Mouse (Mus musculus): ENCODE measurements at regions not wholly inside any gene's neighbourhood (a gene's known extent, or its start where the extent isn't known, plus 50 kb on each side); places are given as distances from the start of the nearest gene placed in this dataset.

DNA sequence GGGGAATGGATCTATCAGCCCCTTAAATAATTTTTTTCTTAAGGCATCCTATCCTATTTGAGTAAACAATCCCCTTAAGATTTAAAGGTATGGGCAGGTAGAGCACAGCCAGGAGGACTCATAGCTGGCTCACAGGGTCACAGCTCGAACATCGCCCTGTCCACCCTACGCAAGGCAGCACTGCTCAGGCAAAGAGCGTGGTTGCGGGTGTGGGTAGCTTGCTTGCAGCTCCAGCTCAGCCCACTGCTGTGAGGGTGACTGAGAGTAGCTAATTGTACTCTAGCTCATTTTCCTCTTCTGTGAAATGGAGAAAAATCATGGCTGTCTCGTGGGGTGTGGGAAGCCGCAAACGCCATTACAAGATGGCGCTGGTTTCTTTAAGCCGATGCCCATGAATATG is 350.1 kb upstream of the Jmjd1c start:
- no peak overlapping the region for H3K4me3 ChIP-seq (ENCODE audit: low read depth, low read length)
- H3K4me1 ChIP-seq (ENCODE audit: control insufficient read depth, insufficient read depth, low read length), result no peaks in the 10 kb centered on the region
- no peaks in the 10 kb centered on the region for H3K36me3 ChIP-seq (ENCODE audit: control insufficient read depth, insufficient read depth, low read length)
- H3K27ac ChIP-seq (ENCODE audit: low read depth, low read length), result no peak overlapping the region
- H3K27me3 ChIP-seq (replicated peaks; ENCODE audit: control insufficient read depth, insufficient read depth, low read length), result no peaks in the 10 kb centered on the region
- no peak for DNase-seq (ENCODE audit: low spot score)
- H3K9me3 ChIP-seq (replicated peaks; ENCODE audit: control insufficient read depth, low read length), result no peaks in the 10 kb centered on the region
- WGBS, result 97% methylated on average over 10 of the region's 10 CpGs
- no peak overlapping the region for H3K9ac ChIP-seq (ENCODE audit: low read length)
- no peak overlapping the region for H3K4me2 ChIP-seq (ENCODE audit: low read length)
- no peak for ATAC-seq

DNA sequence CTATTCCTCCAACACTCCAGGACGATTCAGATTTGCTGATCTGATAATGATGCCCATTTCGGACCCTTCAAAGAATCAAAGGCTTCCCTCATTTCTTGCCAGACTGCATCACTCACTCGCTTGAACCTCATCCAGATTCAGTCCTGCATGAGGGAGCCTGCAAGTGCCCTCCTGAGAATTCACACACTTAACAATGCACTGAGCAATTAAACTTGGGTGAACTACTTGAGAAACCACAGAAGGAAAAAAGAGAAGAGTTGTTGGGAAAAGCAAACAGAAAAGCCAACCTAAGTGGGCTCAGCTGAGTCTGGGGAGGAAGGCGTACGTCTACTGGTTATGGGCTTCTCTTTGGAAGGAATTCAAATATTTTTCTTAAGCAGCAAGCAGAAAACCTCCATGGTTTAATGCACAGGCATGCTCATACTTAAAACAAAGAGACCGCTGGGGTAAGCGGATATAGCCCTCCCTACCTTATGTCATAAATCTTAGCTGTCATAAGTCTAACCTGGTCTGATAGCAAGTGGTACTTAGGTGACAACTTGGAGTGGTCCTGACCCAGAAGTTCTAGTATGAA is 343.6 kb upstream of the Jmjd1c start:
- Histone ChIP-seq H3K27me3 (replicated peaks; ENCODE audit: control insufficient read depth, insufficient read depth, low read length) (no peaks in the 10 kb centered on the region), H3K36me3 (ENCODE audit: control insufficient read depth, insufficient read depth, low read length) (no peaks in the 10 kb centered on the region), H3K27ac (ENCODE audit: low read depth, low read length) (no peak overlapping the region), H3K4me3 (ENCODE audit: low read depth, low read length) (no peak overlapping the region), H3K9ac (ENCODE audit: low read length) (no peak overlapping the region), H3K4me1 (ENCODE audit: control insufficient read depth, insufficient read depth, low read length) (no peaks in the 10 kb centered on the region), H3K4me2 (ENCODE audit: low read length) (no peak overlapping the region), H3K9me3 (replicated peaks; ENCODE audit: control insufficient read depth, low read length) (no peaks in the 10 kb centered on the region)
- WGBS, result 86% methylated on average over 7 of the region's 7 CpGs
- DNase-seq (ENCODE audit: low spot score) (no peak), ATAC-seq (no peak)

DNA sequence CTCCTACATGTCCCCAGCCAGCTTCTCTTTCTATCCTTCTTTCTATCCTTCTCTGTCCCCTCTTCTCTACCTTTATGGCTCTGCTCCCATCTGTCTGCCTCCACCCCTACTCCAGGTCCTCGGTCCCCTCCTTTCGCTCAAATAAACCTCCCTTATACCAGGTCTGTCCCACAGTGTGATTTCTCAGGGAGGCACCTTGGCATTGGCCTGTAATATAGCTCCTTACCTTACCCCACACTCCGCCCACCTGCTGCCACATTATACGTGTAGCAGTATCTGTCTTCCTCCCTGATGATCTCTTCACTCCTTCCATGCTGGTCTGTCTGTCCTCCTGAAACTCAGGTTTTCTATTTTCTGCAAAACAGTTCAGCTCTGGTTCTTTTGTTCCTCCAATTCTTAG is 339.1 kb upstream of the Jmjd1c start:
- DNase-seq (ENCODE audit: low spot score) (no peak), ATAC-seq (no peak)
- Histone ChIP-seq H3K27ac (ENCODE audit: low read depth, low read length) (no peak overlapping the region), H3K4me3 (ENCODE audit: low read depth, low read length) (no peak overlapping the region), H3K36me3 (ENCODE audit: control insufficient read depth, insufficient read depth, low read length) (no peaks in the 10 kb centered on the region), H3K9ac (ENCODE audit: low read length) (no peak overlapping the region), H3K4me1 (ENCODE audit: control insufficient read depth, insufficient read depth, low read length) (no peaks in the 10 kb centered on the region), H3K9me3 (replicated peaks; ENCODE audit: control insufficient read depth, low read length) (no peaks in the 10 kb centered on the region), H3K27me3 (replicated peaks; ENCODE audit: control insufficient read depth, insufficient read depth, low read length) (no peaks in the 10 kb centered on the region), H3K4me2 (ENCODE audit: low read length) (no peak overlapping the region)
- WGBS, result 89% methylated on average over 4 of the region's 4 CpGs

DNA sequence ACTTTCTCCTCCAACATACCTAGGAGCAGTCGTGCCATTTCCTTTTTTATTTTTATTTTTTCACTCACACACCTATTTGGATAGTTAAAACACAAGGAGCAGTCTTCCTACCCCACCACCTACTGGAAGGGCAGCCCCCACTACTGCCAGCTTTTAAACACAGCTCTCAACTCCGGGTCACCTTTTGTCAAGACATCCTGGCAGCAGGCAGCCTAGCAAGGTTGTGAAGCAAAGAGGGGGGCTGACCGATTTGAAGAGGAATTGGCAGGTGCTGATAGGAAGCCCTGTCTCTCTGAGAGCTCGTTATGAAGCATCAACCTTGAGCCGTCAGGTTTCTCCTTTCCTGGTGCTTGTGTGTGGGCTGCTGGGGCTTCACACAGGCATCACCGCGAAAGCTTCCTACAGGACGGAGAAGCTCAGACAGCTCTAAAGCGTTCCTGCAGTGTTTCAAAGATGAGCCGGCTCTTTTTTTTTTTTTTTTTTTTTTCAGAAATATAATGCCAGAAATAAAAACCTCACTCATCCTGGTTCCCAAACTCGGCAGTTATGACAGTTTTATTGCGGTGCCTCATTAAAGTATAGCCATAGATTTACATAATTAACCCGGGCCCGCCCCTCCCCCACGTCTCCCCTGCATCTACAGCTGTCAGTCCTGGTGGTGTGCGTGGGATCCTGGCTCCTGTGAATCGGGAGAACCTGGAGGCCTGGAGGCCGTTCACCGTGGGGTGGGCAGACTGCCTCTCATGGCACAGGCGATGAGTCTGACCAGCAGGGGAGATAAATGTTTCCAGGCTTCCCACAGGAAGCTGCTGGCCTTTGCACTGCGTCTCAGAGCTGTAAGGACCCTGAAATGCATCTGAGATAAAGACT is 325.5 kb upstream of the Jmjd1c start:
- Histone ChIP-seq H3K4me3 (ENCODE audit: low read depth, low read length) (no peak overlapping the region), H3K9me3 (replicated peaks; ENCODE audit: control insufficient read depth, low read length) (0 out of 2 replicates have a peak, but pooled peaks cover 3% of the 10 kb centered on the region), H3K4me2 (ENCODE audit: low read length) (peak overlapping the region; percentile 28; the same call in 1 of the 2 replicates), H3K4me1 (ENCODE audit: control insufficient read depth, insufficient read depth, low read length) (no peaks in the 10 kb centered on the region), H3K9ac (ENCODE audit: low read length) (no peak overlapping the region), H3K27me3 (replicated peaks; ENCODE audit: control insufficient read depth, insufficient read depth, low read length) (no peaks in the 10 kb centered on the region), H3K27ac (ENCODE audit: low read depth, low read length) (no peak overlapping the region), H3K36me3 (ENCODE audit: control insufficient read depth, insufficient read depth, low read length) (no peaks in the 10 kb centered on the region)
- ATAC-seq (peak; percentile 58; the same call in 1 of the 2 replicates), DNase-seq (ENCODE audit: low spot score) (peak; percentile 26)
- 42% methylated on average over 21 of the region's 21 CpGs for WGBS

DNA sequence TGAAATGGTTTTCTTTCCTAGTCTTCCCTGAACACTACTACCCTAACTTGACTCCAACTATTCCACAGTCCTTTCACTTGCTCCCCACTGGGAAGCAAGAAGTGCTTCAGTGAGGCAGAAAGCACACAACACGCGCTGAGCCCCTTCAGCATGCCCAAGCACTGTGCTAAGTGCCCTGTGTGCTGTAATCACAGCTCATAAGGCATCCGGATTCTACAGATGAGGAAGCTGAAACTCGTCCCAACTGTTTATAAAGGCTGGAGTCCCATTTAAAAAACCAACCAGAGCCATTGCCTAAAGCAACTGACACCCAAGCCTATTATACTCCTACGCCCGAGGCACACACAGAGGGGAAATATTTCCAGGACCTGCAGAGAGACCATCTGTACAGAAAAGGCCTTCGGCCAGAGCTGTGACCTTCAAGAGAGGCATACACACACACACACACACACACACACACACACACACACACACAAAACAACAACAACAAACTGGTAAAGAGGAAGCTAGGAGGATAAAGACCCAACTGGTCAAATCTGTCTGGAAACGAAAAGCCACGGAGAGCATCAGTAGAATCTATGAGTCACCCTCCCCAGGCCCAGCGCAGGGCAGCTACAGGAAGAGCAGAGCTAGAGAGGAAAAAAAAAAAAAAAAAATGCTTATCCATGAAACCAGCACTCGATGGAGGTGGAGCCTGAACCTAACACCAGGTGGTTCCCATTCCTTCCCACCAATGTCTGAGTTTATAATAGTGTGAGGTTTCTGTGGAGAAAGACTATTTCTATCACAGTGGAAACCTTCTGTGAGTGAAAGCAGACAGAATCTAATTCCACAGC is 315.4 kb upstream of the Jmjd1c start:
- 86% methylated on average over 11 of the region's 11 CpGs for WGBS
- no peak for ATAC-seq
- H3K27ac ChIP-seq (ENCODE audit: low read depth, low read length), result no peak overlapping the region
- no peaks in the 10 kb centered on the region for H3K9me3 ChIP-seq (replicated peaks; ENCODE audit: control insufficient read depth, low read length)
- no peaks in the 10 kb centered on the region for H3K36me3 ChIP-seq (ENCODE audit: control insufficient read depth, insufficient read depth, low read length)
- no peaks in the 10 kb centered on the region for H3K27me3 ChIP-seq (replicated peaks; ENCODE audit: control insufficient read depth, insufficient read depth, low read length)
- no peak for DNase-seq (ENCODE audit: low spot score)
- no peak overlapping the region for H3K9ac ChIP-seq (ENCODE audit: low read length)
- H3K4me1 ChIP-seq (ENCODE audit: control insufficient read depth, insufficient read depth, low read length), result no peaks in the 10 kb centered on the region
- no peak overlapping the region for H3K4me3 ChIP-seq (ENCODE audit: low read depth, low read length)
- no peak overlapping the region for H3K4me2 ChIP-seq (ENCODE audit: low read length)

DNA sequence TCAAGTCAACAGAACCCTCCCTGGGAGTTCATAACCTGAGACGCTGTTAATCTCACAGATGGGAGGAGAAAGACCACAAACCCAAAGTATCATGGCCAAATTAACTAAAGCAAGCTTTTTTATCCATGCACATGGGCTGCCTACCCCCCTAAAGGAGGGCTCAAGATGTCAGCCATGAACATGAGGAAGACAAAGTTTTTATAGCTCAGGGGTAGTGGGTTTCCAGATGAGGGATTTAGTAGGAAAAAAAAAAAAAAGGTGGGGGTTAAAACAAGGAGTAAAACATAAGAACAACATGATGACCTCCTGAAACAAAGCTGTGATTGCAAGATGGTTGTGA is 314.8 kb upstream of the Jmjd1c start:
- Histone ChIP-seq H3K27me3 (replicated peaks; ENCODE audit: control insufficient read depth, insufficient read depth, low read length) (no peaks in the 10 kb centered on the region), H3K4me2 (ENCODE audit: low read length) (no peak overlapping the region), H3K4me1 (ENCODE audit: control insufficient read depth, insufficient read depth, low read length) (no peaks in the 10 kb centered on the region), H3K36me3 (ENCODE audit: control insufficient read depth, insufficient read depth, low read length) (no peaks in the 10 kb centered on the region), H3K4me3 (ENCODE audit: low read depth, low read length) (no peak overlapping the region), H3K9ac (ENCODE audit: low read length) (no peak overlapping the region), H3K27ac (ENCODE audit: low read depth, low read length) (no peak overlapping the region), H3K9me3 (replicated peaks; ENCODE audit: control insufficient read depth, low read length) (no peaks in the 10 kb centered on the region)
- DNase-seq (ENCODE audit: low spot score) (no peak), ATAC-seq (no peak)
- WGBS, result 88% methylated on average over 1 of the region's 1 CpGs

DNA sequence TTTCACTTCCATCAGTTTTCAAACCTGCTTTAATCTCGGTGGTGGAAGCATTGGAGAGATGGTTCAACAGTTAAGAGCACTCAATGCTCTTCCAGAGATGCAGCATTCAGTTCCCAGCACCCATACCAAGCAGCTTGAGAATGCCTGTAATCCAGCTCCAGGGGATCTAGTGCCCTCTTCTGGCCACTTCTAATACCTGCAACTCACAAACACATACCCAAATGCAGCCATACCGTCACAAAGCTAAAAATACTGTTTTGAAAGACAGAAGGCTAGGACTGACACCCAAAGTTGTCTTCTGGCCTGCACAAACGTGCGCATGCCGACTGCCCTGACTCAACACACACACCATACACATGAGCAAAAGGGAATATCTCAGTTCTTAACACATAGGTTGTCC is 313.9 kb upstream of the Jmjd1c start:
- Histone ChIP-seq H3K27me3 (replicated peaks; ENCODE audit: control insufficient read depth, insufficient read depth, low read length) (no peaks in the 10 kb centered on the region), H3K9ac (ENCODE audit: low read length) (no peak overlapping the region), H3K4me2 (ENCODE audit: low read length) (no peak overlapping the region), H3K4me3 (ENCODE audit: low read depth, low read length) (no peak overlapping the region), H3K9me3 (replicated peaks; ENCODE audit: control insufficient read depth, low read length) (no peaks in the 10 kb centered on the region), H3K4me1 (ENCODE audit: control insufficient read depth, insufficient read depth, low read length) (no peaks in the 10 kb centered on the region), H3K27ac (ENCODE audit: low read depth, low read length) (no peak overlapping the region), H3K36me3 (ENCODE audit: control insufficient read depth, insufficient read depth, low read length) (no peaks in the 10 kb centered on the region)
- 97% methylated on average over 5 of the region's 5 CpGs for WGBS
- no peak for ATAC-seq
- no peak for DNase-seq (ENCODE audit: low spot score)

DNA sequence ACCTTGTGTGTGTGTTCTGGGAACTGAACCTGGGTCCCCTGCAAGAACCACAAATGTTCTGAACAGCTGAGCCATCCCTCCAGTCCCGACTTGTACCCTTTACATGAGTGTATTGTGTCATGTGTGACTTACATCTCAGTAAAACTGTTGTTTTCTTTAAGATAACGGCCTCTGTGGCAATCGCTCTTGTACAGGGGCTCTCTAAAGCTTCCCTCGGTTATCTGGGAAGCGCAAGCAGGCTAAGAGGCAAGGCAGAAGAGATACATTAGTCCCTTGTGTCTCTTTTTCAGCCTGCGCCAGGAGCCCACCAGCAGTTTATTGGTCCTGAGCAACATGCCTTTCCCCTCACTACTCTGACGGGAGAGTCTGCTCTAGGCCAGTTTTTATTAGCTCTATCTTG is 308.1 kb upstream of the Jmjd1c start:
- Histone ChIP-seq H3K36me3 (ENCODE audit: control insufficient read depth, insufficient read depth, low read length) (no peaks in the 10 kb centered on the region), H3K9ac (ENCODE audit: low read length) (no peak overlapping the region), H3K4me2 (ENCODE audit: low read length) (no peak overlapping the region), H3K9me3 (replicated peaks; ENCODE audit: control insufficient read depth, low read length) (no peaks in the 10 kb centered on the region), H3K27ac (ENCODE audit: low read depth, low read length) (no peak overlapping the region), H3K4me3 (ENCODE audit: low read depth, low read length) (no peak overlapping the region), H3K4me1 (ENCODE audit: control insufficient read depth, insufficient read depth, low read length) (no peaks in the 10 kb centered on the region), H3K27me3 (replicated peaks; ENCODE audit: control insufficient read depth, insufficient read depth, low read length) (no peaks in the 10 kb centered on the region)
- WGBS, result 86% methylated on average over 7 of the region's 7 CpGs
- DNase-seq (ENCODE audit: low spot score) (no peak), ATAC-seq (no peak)

DNA sequence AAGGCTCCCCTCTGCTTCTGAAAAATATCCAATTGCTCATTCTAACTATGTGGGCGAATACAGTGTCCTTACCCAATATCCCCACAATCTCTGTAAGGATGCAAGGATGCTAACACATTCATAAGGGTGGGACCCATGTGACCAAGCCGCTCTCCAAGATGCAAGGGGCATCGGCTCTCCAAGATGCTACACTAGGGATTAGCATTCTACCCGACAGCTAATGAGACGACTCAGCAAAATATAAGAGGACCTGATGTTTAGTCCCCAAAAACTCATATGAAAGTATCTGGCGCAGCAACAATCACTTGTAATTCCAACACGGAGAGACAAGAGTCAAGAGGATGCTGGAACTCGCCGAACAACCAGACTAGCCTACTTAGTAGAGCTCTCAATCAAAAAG is 299.6 kb upstream of the Jmjd1c start:
- H3K4me2 ChIP-seq (ENCODE audit: low read length), result no peak overlapping the region
- no peak for DNase-seq (ENCODE audit: low spot score)
- WGBS, result 86% methylated on average over 9 of the region's 9 CpGs

More for the DNA sequence above, 299.6 kb upstream of the Jmjd1c start:
- Histone ChIP-seq H3K9me3 (replicated peaks; ENCODE audit: control insufficient read depth, low read length) (no peaks in the 10 kb centered on the region), H3K27ac (ENCODE audit: low read depth, low read length) (no peak overlapping the region), H3K4me1 (ENCODE audit: control insufficient read depth, insufficient read depth, low read length) (no peaks in the 10 kb centered on the region), H3K36me3 (ENCODE audit: control insufficient read depth, insufficient read depth, low read length) (no peaks in the 10 kb centered on the region), H3K9ac (ENCODE audit: low read length) (no peak overlapping the region), H3K27me3 (replicated peaks; ENCODE audit: control insufficient read depth, insufficient read depth, low read length) (no peaks in the 10 kb centered on the region), H3K4me3 (ENCODE audit: low read depth, low read length) (no peak overlapping the region)
- ATAC-seq, result no peak

All from forebrain, embryonic 14.5 days (tissue).